Mouse (Mus musculus): ENCODE results near the gene Il17d. TPM values are rescaled to one million over a fixed set of nuclear protein-coding genes. Genes with fewer than 3 reads are reported as not detected.

The Il17d gene
- 0.32 TPM for polyA plus RNA-seq (2015; fragmentation: Illumina TruSeq; extraction: RNeasy Lipid Tissue Mini Kit (QIAGEN cat#74804); ENCODE audit: insufficient read depth, low replicate concordance)

DNA sequence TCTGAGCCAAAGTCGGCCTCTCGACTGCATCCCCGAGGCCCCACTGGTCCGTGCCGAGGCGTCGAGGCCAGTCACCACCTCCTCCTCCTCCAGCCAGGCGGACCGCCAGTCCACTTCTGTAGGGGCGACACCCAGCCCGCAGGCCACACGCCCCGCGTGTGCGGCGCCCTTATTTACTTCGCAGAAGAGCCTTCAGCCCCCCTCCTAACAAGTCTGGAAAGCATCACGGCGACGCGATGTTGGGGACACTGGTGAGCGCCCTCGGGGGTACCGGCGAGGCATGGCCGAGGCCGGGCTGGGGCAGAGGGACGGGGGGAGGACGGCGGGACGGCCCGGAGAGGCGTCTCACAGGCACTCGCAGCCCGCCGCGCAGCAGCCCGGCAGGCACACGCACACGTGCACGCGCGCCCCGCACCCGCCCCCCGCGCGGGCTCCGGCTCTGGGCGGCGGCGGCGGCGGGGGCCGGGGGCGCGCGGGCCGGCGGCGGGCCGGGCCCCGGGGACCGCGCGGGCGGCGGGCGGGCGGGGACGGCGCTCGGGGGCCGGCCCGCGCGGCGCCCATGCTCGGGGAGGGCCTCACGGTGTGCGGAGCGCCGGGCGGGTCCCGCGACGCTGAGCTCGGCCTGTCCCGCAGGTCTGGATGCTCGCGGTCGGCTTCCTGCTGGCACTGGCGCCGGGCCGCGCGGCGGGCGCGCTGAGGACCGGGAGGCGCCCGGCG lies at the start of gene Il17d:
Il17d (plus strand) TSS at position 107 of the 717 bp plus-strand sequence.

DNA sequence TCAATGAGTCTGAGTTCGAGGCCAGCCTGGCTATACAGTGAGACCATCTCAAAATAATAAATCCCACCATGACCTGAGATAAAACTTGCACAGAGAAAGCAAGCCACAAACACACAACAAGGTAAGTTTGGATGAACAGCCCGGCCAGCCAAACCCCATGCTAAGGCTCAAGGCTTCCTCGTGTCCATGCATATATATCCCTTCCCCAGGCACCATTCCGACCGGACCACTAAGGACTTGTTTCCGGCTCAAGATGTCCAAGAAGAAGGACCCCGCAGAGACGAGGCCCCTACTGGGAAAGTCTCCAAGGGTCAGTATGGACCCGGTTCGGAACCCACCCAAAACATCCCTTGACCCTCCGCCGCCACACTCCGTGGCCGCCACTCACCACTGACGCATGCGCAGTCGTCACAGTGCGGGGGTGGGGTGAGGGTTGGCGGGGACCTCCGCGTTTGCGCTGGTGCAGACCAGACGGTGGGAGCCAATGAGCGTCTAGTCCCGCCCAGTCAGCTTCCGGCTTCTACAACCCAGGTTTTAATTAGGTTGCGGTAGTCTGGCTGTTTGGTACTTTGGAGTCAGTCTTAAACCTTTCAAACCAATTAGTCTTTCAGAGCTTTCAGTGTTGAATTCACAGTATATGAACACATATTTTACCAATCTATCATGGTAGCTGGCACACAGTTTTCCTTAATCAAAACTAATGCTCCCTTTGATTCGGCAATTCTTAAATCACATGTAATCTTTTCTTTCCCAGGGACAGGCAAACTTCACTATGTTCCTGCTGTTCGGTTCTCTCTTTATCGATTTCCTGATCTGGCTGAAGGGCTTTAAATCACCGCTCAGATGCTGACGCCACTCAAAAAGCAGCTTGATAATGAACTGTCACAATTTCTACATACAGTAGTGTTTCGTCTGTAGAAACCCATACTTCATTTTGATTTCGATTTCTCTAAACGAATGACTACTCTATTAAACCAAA lies 46.9 kb downstream of the Il17d start, which contains the start of gene Eef1akmt1:
Eef1akmt1 (minus strand) TSS at position 458 of the 979 bp plus-strand sequence.

Other genes starting within 250 kb of the Il17d start
- gene Cryl1, start 126.2 kb upstream of the Il17d start, polyA plus RNA-seq (2015; fragmentation: Illumina TruSeq; extraction: RNeasy Lipid Tissue Mini Kit (QIAGEN cat#74804); ENCODE audit: insufficient read depth, low replicate concordance) = 12.2 TPM
- gene Ift88, start 100.7 kb upstream of the Il17d start, polyA plus RNA-seq (2015; fragmentation: Illumina TruSeq; extraction: RNeasy Lipid Tissue Mini Kit (QIAGEN cat#74804); ENCODE audit: insufficient read depth, low replicate concordance) = 9.9 TPM
- gene Eef1akmt1, start 46.8 kb downstream of the Il17d start, polyA plus RNA-seq (2015; fragmentation: Illumina TruSeq; extraction: RNeasy Lipid Tissue Mini Kit (QIAGEN cat#74804); ENCODE audit: insufficient read depth, low replicate concordance) = 24.1 TPM
- 25.8 TPM for gene Xpo4, start 140.7 kb downstream of the Il17d start, polyA plus RNA-seq (2015; fragmentation: Illumina TruSeq; extraction: RNeasy Lipid Tissue Mini Kit (QIAGEN cat#74804); ENCODE audit: insufficient read depth, low replicate concordance)
- gene Gm49361, start 221.3 kb downstream of the Il17d start, polyA plus RNA-seq (2015; fragmentation: Illumina TruSeq; extraction: RNeasy Lipid Tissue Mini Kit (QIAGEN cat#74804); ENCODE audit: insufficient read depth, low replicate concordance) = not detected
- gene Lats2, start 233.6 kb downstream of the Il17d start, polyA plus RNA-seq (2015; fragmentation: Illumina TruSeq; extraction: RNeasy Lipid Tissue Mini Kit (QIAGEN cat#74804); ENCODE audit: insufficient read depth, low replicate concordance) = 35.5 TPM

All from spleen, adult 10 weeks (tissue).